Mouse (Mus musculus): ENCODE results near the gene Stpg3. TPM values are rescaled to one million over a fixed set of nuclear protein-coding genes. Genes with fewer than 3 reads are reported as not detected.

Stpg3 gene
- not detected for polyA plus RNA-seq (2014; fragmentation: Illumina TruSeq; extraction: RNeasy Lipid Tissue Mini Kit (QIAGEN cat#74804); ENCODE audit: low read depth, low replicate concordance)

GRCm38 (mm10) chr2:25214444-25214843, at the start of gene Stpg3:
TSS of gene Stpg3 (minus strand) at chr2:25214637.

GRCm38 (mm10) chr2:25262291-25262767, 47.9 kb upstream of the Stpg3 start, which contains the start of gene Tprn:
TSS of gene Tprn (plus strand) at chr2:25262618.

GRCm38 (mm10) chr2:25255284-25255779, 40.9 kb upstream of the Stpg3 start, which contains the start of gene Tmem203:
TSS of gene Tmem203 (plus strand) at chr2:25255439.

GRCm38 (mm10) chr2:25246183-25247072, 32.0 kb upstream of the Stpg3 start, which contains the start of gene AL732309.1:
TSS of gene AL732309.1 (minus strand) at chr2:25246863.

GRCm38 (mm10) chr2:25242101-25242506, 27.7 kb upstream of the Stpg3 start, which contains the start of the genes Rnf208 and Cysrt1:
TSS of gene Rnf208 (plus strand) at chr2:25242255.
TSS of gene Cysrt1 (minus strand) at chr2:25242452.

GRCm38 (mm10) chr2:25236614-25237013, 22.2 kb upstream of the Stpg3 start, which contains the start of gene Rnf224:
TSS of gene Rnf224 (minus strand) at chr2:25236787.

GRCm38 (mm10) chr2:25234050-25234449, 19.6 kb upstream of the Stpg3 start, which contains the start of gene Slc34a3:
TSS of gene Slc34a3 (minus strand) at chr2:25234364.

GRCm38 (mm10) chr2:25224492-25224765, 10.0 kb upstream of the Stpg3 start, which contains the start of gene Tubb4b:
TSS of gene Tubb4b (minus strand) at chr2:25224702.

GRCm38 (mm10) chr2:25218445-25218844, 4.0 kb upstream of the Stpg3 start, which contains the start of gene Fam166a:
TSS of gene Fam166a (plus strand) at chr2:25218745.

GRCm38 (mm10) chr2:25211121-25211670, 3.2 kb downstream of the Stpg3 start, which contains the start of gene Nelfb:
TSS of gene Nelfb (minus strand) at chr2:25211489.

GRCm38 (mm10) chr2:25196172-25196954, 18.1 kb downstream of the Stpg3 start, which contains the start of gene Tor4a:
TSS of gene Tor4a (minus strand) at chr2:25196886.

GRCm38 (mm10) chr2:25180478-25180903, 33.9 kb downstream of the Stpg3 start, which contains the start of gene Nrarp:
TSS of gene Nrarp (plus strand) at chr2:25180758.

Other genes starting within 250 kb of the Stpg3 start
- 60.8 TPM for gene Mrpl41, start 239.5 kb downstream of the Stpg3 start, polyA plus RNA-seq (2014; fragmentation: Illumina TruSeq; extraction: RNeasy Lipid Tissue Mini Kit (QIAGEN cat#74804); ENCODE audit: low read depth, low replicate concordance)
- gene Pnpla7, start 238.6 kb downstream of the Stpg3 start, polyA plus RNA-seq (2014; fragmentation: Illumina TruSeq; extraction: RNeasy Lipid Tissue Mini Kit (QIAGEN cat#74804); ENCODE audit: low read depth, low replicate concordance) = 5.4 TPM
- 4.0 TPM for gene Nsmf, start 160.3 kb downstream of the Stpg3 start, polyA plus RNA-seq (2014; fragmentation: Illumina TruSeq; extraction: RNeasy Lipid Tissue Mini Kit (QIAGEN cat#74804); ENCODE audit: low read depth, low replicate concordance)
- 4.9 TPM for gene Entpd8, start 134.3 kb downstream of the Stpg3 start, polyA plus RNA-seq (2014; fragmentation: Illumina TruSeq; extraction: RNeasy Lipid Tissue Mini Kit (QIAGEN cat#74804); ENCODE audit: low read depth, low replicate concordance)
- gene Noxa1, start 119.5 kb downstream of the Stpg3 start, polyA plus RNA-seq (2014; fragmentation: Illumina TruSeq; extraction: RNeasy Lipid Tissue Mini Kit (QIAGEN cat#74804); ENCODE audit: low read depth, low replicate concordance) = not detected
- 3.8 TPM for gene Nrarp, start 33.9 kb downstream of the Stpg3 start, polyA plus RNA-seq (2014; fragmentation: Illumina TruSeq; extraction: RNeasy Lipid Tissue Mini Kit (QIAGEN cat#74804); ENCODE audit: low read depth, low replicate concordance)
- 1.4 TPM for gene Tor4a, start 17.8 kb downstream of the Stpg3 start, polyA plus RNA-seq (2014; fragmentation: Illumina TruSeq; extraction: RNeasy Lipid Tissue Mini Kit (QIAGEN cat#74804); ENCODE audit: low read depth, low replicate concordance)
- gene Nelfb, start 3.1 kb downstream of the Stpg3 start, polyA plus RNA-seq (2014; fragmentation: Illumina TruSeq; extraction: RNeasy Lipid Tissue Mini Kit (QIAGEN cat#74804); ENCODE audit: low read depth, low replicate concordance) = 5.2 TPM
- gene Fam166a, start 4.1 kb upstream of the Stpg3 start, polyA plus RNA-seq (2014; fragmentation: Illumina TruSeq; extraction: RNeasy Lipid Tissue Mini Kit (QIAGEN cat#74804); ENCODE audit: low read depth, low replicate concordance) = not detected
- gene Tubb4b, start 10.1 kb upstream of the Stpg3 start, polyA plus RNA-seq (2014; fragmentation: Illumina TruSeq; extraction: RNeasy Lipid Tissue Mini Kit (QIAGEN cat#74804); ENCODE audit: low read depth, low replicate concordance) = 24.5 TPM
- 5.6 TPM for gene Slc34a3, start 19.7 kb upstream of the Stpg3 start, polyA plus RNA-seq (2014; fragmentation: Illumina TruSeq; extraction: RNeasy Lipid Tissue Mini Kit (QIAGEN cat#74804); ENCODE audit: low read depth, low replicate concordance)
- not detected for gene Rnf224, start 22.1 kb upstream of the Stpg3 start, polyA plus RNA-seq (2014; fragmentation: Illumina TruSeq; extraction: RNeasy Lipid Tissue Mini Kit (QIAGEN cat#74804); ENCODE audit: low read depth, low replicate concordance)
- not detected for gene Rnf208, start 27.6 kb upstream of the Stpg3 start, polyA plus RNA-seq (2014; fragmentation: Illumina TruSeq; extraction: RNeasy Lipid Tissue Mini Kit (QIAGEN cat#74804); ENCODE audit: low read depth, low replicate concordance)
- not detected for gene Cysrt1, start 27.8 kb upstream of the Stpg3 start, polyA plus RNA-seq (2014; fragmentation: Illumina TruSeq; extraction: RNeasy Lipid Tissue Mini Kit (QIAGEN cat#74804); ENCODE audit: low read depth, low replicate concordance)
- 1.5 TPM for gene AL732309.1, start 32.2 kb upstream of the Stpg3 start, polyA plus RNA-seq (2014; fragmentation: Illumina TruSeq; extraction: RNeasy Lipid Tissue Mini Kit (QIAGEN cat#74804); ENCODE audit: low read depth, low replicate concordance)
- gene Tmem203, start 40.8 kb upstream of the Stpg3 start, polyA plus RNA-seq (2014; fragmentation: Illumina TruSeq; extraction: RNeasy Lipid Tissue Mini Kit (QIAGEN cat#74804); ENCODE audit: low read depth, low replicate concordance) = 0.61 TPM
- 3.2 TPM for gene Tprn, start 48.0 kb upstream of the Stpg3 start, polyA plus RNA-seq (2014; fragmentation: Illumina TruSeq; extraction: RNeasy Lipid Tissue Mini Kit (QIAGEN cat#74804); ENCODE audit: low read depth, low replicate concordance)
- gene Ssna1, start 57.8 kb upstream of the Stpg3 start, polyA plus RNA-seq (2014; fragmentation: Illumina TruSeq; extraction: RNeasy Lipid Tissue Mini Kit (QIAGEN cat#74804); ENCODE audit: low read depth, low replicate concordance) = 1.2 TPM
- gene Anapc2, start 57.8 kb upstream of the Stpg3 start, polyA plus RNA-seq (2014; fragmentation: Illumina TruSeq; extraction: RNeasy Lipid Tissue Mini Kit (QIAGEN cat#74804); ENCODE audit: low read depth, low replicate concordance) = 4.5 TPM
- gene Tmem210, start 73.5 kb upstream of the Stpg3 start, polyA plus RNA-seq (2014; fragmentation: Illumina TruSeq; extraction: RNeasy Lipid Tissue Mini Kit (QIAGEN cat#74804); ENCODE audit: low read depth, low replicate concordance) = not detected
- not detected for gene Lrrc26, start 75.3 kb upstream of the Stpg3 start, polyA plus RNA-seq (2014; fragmentation: Illumina TruSeq; extraction: RNeasy Lipid Tissue Mini Kit (QIAGEN cat#74804); ENCODE audit: low read depth, low replicate concordance)
- gene Grin1, start 104.5 kb upstream of the Stpg3 start, polyA plus RNA-seq (2014; fragmentation: Illumina TruSeq; extraction: RNeasy Lipid Tissue Mini Kit (QIAGEN cat#74804); ENCODE audit: low read depth, low replicate concordance) = not detected
- 15.0 TPM for gene Man1b1, start 117.7 kb upstream of the Stpg3 start, polyA plus RNA-seq (2014; fragmentation: Illumina TruSeq; extraction: RNeasy Lipid Tissue Mini Kit (QIAGEN cat#74804); ENCODE audit: low read depth, low replicate concordance)
- 34.5 TPM for gene Dpp7, start 141.7 kb upstream of the Stpg3 start, polyA plus RNA-seq (2014; fragmentation: Illumina TruSeq; extraction: RNeasy Lipid Tissue Mini Kit (QIAGEN cat#74804); ENCODE audit: low read depth, low replicate concordance)
- 3.9 TPM for gene Uap1l1, start 151.0 kb upstream of the Stpg3 start, polyA plus RNA-seq (2014; fragmentation: Illumina TruSeq; extraction: RNeasy Lipid Tissue Mini Kit (QIAGEN cat#74804); ENCODE audit: low read depth, low replicate concordance)
- gene Sapcd2, start 157.7 kb upstream of the Stpg3 start, polyA plus RNA-seq (2014; fragmentation: Illumina TruSeq; extraction: RNeasy Lipid Tissue Mini Kit (QIAGEN cat#74804); ENCODE audit: low read depth, low replicate concordance) = not detected
- 0.36 TPM for gene Entpd2, start 181.2 kb upstream of the Stpg3 start, polyA plus RNA-seq (2014; fragmentation: Illumina TruSeq; extraction: RNeasy Lipid Tissue Mini Kit (QIAGEN cat#74804); ENCODE audit: low read depth, low replicate concordance)
- gene Npdc1, start 184.7 kb upstream of the Stpg3 start, polyA plus RNA-seq (2014; fragmentation: Illumina TruSeq; extraction: RNeasy Lipid Tissue Mini Kit (QIAGEN cat#74804); ENCODE audit: low read depth, low replicate concordance) = 4.3 TPM
- not detected for gene Fut7, start 208.6 kb upstream of the Stpg3 start, polyA plus RNA-seq (2014; fragmentation: Illumina TruSeq; extraction: RNeasy Lipid Tissue Mini Kit (QIAGEN cat#74804); ENCODE audit: low read depth, low replicate concordance)
- 0.77 TPM for gene Abca2, start 214.1 kb upstream of the Stpg3 start, polyA plus RNA-seq (2014; fragmentation: Illumina TruSeq; extraction: RNeasy Lipid Tissue Mini Kit (QIAGEN cat#74804); ENCODE audit: low read depth, low replicate concordance)
- not detected for gene Clic3, start 242.2 kb upstream of the Stpg3 start, polyA plus RNA-seq (2014; fragmentation: Illumina TruSeq; extraction: RNeasy Lipid Tissue Mini Kit (QIAGEN cat#74804); ENCODE audit: low read depth, low replicate concordance)
- 2.2 TPM for gene Paxx, start 246.5 kb upstream of the Stpg3 start, polyA plus RNA-seq (2014; fragmentation: Illumina TruSeq; extraction: RNeasy Lipid Tissue Mini Kit (QIAGEN cat#74804); ENCODE audit: low read depth, low replicate concordance)

Data from kidney, adult 10 weeks (tissue).